Mouse (Mus musculus): ENCODE data around the gene Phldb1. TPM values are rescaled to one million over a fixed set of nuclear protein-coding genes. Genes with fewer than 3 reads are reported as not detected.

Gene Phldb1
- polyA plus RNA-seq, 1 experiment, result 34.1 TPM

GRCm38 (mm10) chr9:44715705-44716362 lies 19.2 kb downstream of the Phldb1 start:
- Histone ChIP-seq H3K27ac (ENCODE audit: insufficient read depth, low read depth, low read length) (no peak overlapping the region), H3K4me1 (ENCODE audit: control insufficient read depth, insufficient read depth, insufficient read length, low read length) (peaks cover 33% of the 10 kb centered on the region), H3K27me3 (ENCODE audit: control insufficient read depth, insufficient read depth, low read length) (no peaks in the 10 kb centered on the region), H3K36me3 (ENCODE audit: control insufficient read depth, insufficient read depth, low read length) (no peaks in the 10 kb centered on the region; the same call in 1 of the 2 replicates), H3K4me3 (ENCODE audit: low read depth, low read length) (no peak overlapping the region)
- 96% methylated on average over 29 of the region's 29 CpGs for WGBS
- TF ChIP-seq POLR2A (IDR thresholded peaks at IDR 0.05; ENCODE audit: low read depth, low read length) (no peak), CTCF (IDR thresholded peaks at IDR 0.05; ENCODE audit: extremely low read depth, insufficient read length, insufficient replicate concordance, low read depth, low read length) (no peak)

DNA sequence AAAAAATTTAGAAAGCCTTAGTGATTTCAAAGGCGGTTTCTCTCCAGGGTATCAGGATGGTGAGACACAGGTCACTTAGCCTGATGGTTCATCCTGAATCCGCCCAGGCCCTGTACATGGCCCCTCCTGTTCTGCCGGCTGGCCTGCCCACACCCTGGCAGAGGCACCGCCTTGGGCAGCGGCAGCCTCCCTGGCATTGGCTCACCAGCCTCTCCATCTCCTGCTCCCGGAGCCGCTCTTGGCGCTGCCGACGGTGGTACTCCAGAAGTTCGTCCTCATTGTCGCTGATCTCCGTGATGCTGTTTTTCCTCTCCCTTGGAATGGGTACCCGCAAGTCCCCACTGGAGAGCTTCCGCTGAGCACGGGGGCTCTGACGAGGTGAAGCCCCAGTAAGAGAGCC lies 19.9 kb downstream of the Phldb1 start:
- TF ChIP-seq POLR2A (IDR thresholded peaks at IDR 0.05; ENCODE audit: low read depth, low read length) (no peak), CTCF (IDR thresholded peaks at IDR 0.05; ENCODE audit: extremely low read depth, insufficient read length, insufficient replicate concordance, low read depth, low read length) (no peak)
- no peak overlapping the region for H3K4me3 ChIP-seq (ENCODE audit: low read depth, low read length)
- WGBS, result 93% methylated on average over 17 of the region's 17 CpGs
- no peaks in the 10 kb centered on the region for H3K27me3 ChIP-seq (ENCODE audit: control insufficient read depth, insufficient read depth, low read length)
- H3K36me3 ChIP-seq (ENCODE audit: control insufficient read depth, insufficient read depth, low read length), result peaks cover 2% of the 10 kb centered on the region
- H3K4me1 ChIP-seq (ENCODE audit: control insufficient read depth, insufficient read depth, insufficient read length, low read length), result peaks cover 31% of the 10 kb centered on the region
- no peak overlapping the region for H3K27ac ChIP-seq (ENCODE audit: insufficient read depth, low read depth, low read length)

- Histone ChIP-seq H3K27me3 (ENCODE audit: control insufficient read depth, insufficient read depth, low read length) (no peaks in the 10 kb centered on the region), H3K27ac (ENCODE audit: insufficient read depth, low read depth, low read length) (no peak overlapping the region), H3K4me1 (ENCODE audit: control insufficient read depth, insufficient read depth, insufficient read length, low read length) (peaks cover 39% of the 10 kb centered on the region), H3K36me3 (ENCODE audit: control insufficient read depth, insufficient read depth, low read length) (peaks cover 5% of the 10 kb centered on the region), H3K4me3 (ENCODE audit: low read depth, low read length) (no peak overlapping the region)
- WGBS, result 53% methylated on average over 2 of the region's 2 CpGs
- TF ChIP-seq POLR2A (IDR thresholded peaks at IDR 0.05; ENCODE audit: low read depth, low read length), result no peak
- TF ChIP-seq CTCF (IDR thresholded peaks at IDR 0.05; ENCODE audit: extremely low read depth, insufficient read length, insufficient replicate concordance, low read depth, low read length), result no peak
Measured at GRCm38 (mm10) chr9:44713574-44713973, 21.4 kb downstream of the Phldb1 start.

GRCm38 (mm10) chr9:44713080-44713479 lies 21.9 kb downstream of the Phldb1 start:
- WGBS, result 31% methylated on average over 6 of the region's 6 CpGs
- H3K36me3 ChIP-seq (ENCODE audit: control insufficient read depth, insufficient read depth, low read length), result peaks cover 5% of the 10 kb centered on the region
- peaks cover 43% of the 10 kb centered on the region for H3K4me1 ChIP-seq (ENCODE audit: control insufficient read depth, insufficient read depth, insufficient read length, low read length)
- peak overlapping the region; percentile 39 for H3K4me3 ChIP-seq (ENCODE audit: low read depth, low read length)
- H3K27me3 ChIP-seq (ENCODE audit: control insufficient read depth, insufficient read depth, low read length), result no peaks in the 10 kb centered on the region
- H3K27ac ChIP-seq (ENCODE audit: insufficient read depth, low read depth, low read length), result no peak overlapping the region
- TF ChIP-seq CTCF (IDR thresholded peaks at IDR 0.05; ENCODE audit: extremely low read depth, insufficient read length, insufficient replicate concordance, low read depth, low read length) (no peak), POLR2A (IDR thresholded peaks at IDR 0.05; ENCODE audit: low read depth, low read length) (no peak)

- WGBS, result 55% methylated on average over 17 of the region's 17 CpGs
- peaks cover 5% of the 10 kb centered on the region for H3K36me3 ChIP-seq (ENCODE audit: control insufficient read depth, insufficient read depth, low read length)
- peak overlapping the region; percentile 24 for H3K4me3 ChIP-seq (ENCODE audit: low read depth, low read length)
- H3K27me3 ChIP-seq (ENCODE audit: control insufficient read depth, insufficient read depth, low read length), result no peaks in the 10 kb centered on the region
- H3K27ac ChIP-seq (ENCODE audit: insufficient read depth, low read depth, low read length), result no peak overlapping the region
- no peak for TF ChIP-seq POLR2A (IDR thresholded peaks at IDR 0.05; ENCODE audit: low read depth, low read length)
- TF ChIP-seq CTCF (IDR thresholded peaks at IDR 0.05; ENCODE audit: extremely low read depth, insufficient read length, insufficient replicate concordance, low read depth, low read length), result no peak
- H3K4me1 ChIP-seq (ENCODE audit: control insufficient read depth, insufficient read depth, insufficient read length, low read length), result peaks cover 44% of the 10 kb centered on the region
Measured at GRCm38 (mm10) chr9:44711602-44712001, 23.4 kb downstream of the Phldb1 start.

DNA sequence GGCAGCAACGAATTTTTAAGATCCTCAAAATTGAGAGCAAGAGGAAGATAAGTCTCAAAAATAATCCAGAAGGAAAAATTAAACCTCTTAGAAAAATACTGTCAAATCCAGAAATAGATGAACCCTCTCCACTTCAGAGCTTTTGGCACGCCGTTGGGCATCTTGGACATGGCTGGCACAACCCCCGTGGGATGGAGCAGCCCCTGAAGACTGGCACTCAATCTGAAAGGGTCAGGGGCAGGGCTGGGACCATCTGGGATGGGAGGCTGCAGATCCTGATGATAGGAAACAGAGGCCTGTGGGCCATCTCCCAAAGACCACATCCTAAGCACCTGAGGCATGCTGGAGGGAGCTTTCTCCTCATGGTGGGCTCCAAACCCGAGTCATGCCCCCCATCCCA lies 24.8 kb downstream of the Phldb1 start:
- H3K27me3 ChIP-seq (ENCODE audit: control insufficient read depth, insufficient read depth, low read length), result no peaks in the 10 kb centered on the region
- WGBS, result 81% methylated on average over 5 of the region's 5 CpGs

GRCm38 (mm10) chr9:44709600-44709999 lies 25.4 kb downstream of the Phldb1 start:
- H3K36me3 ChIP-seq (ENCODE audit: control insufficient read depth, insufficient read depth, low read length), result peaks cover 5% of the 10 kb centered on the region
- H3K27ac ChIP-seq (ENCODE audit: insufficient read depth, low read depth, low read length), result no peak overlapping the region
- WGBS, result 79% methylated on average over 2 of the region's 2 CpGs
- peaks cover 44% of the 10 kb centered on the region for H3K4me1 ChIP-seq (ENCODE audit: control insufficient read depth, insufficient read depth, insufficient read length, low read length)
- H3K4me3 ChIP-seq (ENCODE audit: low read depth, low read length), result no peak overlapping the region
- no peaks in the 10 kb centered on the region for H3K27me3 ChIP-seq (ENCODE audit: control insufficient read depth, insufficient read depth, low read length)
- TF ChIP-seq CTCF (IDR thresholded peaks at IDR 0.05; ENCODE audit: extremely low read depth, insufficient read length, insufficient replicate concordance, low read depth, low read length), result peak; percentile 55; the same call in 1 of the 2 replicates
- no peak for TF ChIP-seq POLR2A (IDR thresholded peaks at IDR 0.05; ENCODE audit: low read depth, low read length)

More for the DNA sequence above, 24.8 kb downstream of the Phldb1 start:
- Histone ChIP-seq H3K27ac (ENCODE audit: insufficient read depth, low read depth, low read length) (no peak overlapping the region), H3K4me1 (ENCODE audit: control insufficient read depth, insufficient read depth, insufficient read length, low read length) (peaks cover 44% of the 10 kb centered on the region), H3K36me3 (ENCODE audit: control insufficient read depth, insufficient read depth, low read length) (peaks cover 5% of the 10 kb centered on the region), H3K4me3 (ENCODE audit: low read depth, low read length) (no peak overlapping the region)
- TF ChIP-seq CTCF (IDR thresholded peaks at IDR 0.05; ENCODE audit: extremely low read depth, insufficient read length, insufficient replicate concordance, low read depth, low read length) (no peak), POLR2A (IDR thresholded peaks at IDR 0.05; ENCODE audit: low read depth, low read length) (no peak)

All from small intestine, adult 2 months (tissue).